In the genomic region with DNA sequence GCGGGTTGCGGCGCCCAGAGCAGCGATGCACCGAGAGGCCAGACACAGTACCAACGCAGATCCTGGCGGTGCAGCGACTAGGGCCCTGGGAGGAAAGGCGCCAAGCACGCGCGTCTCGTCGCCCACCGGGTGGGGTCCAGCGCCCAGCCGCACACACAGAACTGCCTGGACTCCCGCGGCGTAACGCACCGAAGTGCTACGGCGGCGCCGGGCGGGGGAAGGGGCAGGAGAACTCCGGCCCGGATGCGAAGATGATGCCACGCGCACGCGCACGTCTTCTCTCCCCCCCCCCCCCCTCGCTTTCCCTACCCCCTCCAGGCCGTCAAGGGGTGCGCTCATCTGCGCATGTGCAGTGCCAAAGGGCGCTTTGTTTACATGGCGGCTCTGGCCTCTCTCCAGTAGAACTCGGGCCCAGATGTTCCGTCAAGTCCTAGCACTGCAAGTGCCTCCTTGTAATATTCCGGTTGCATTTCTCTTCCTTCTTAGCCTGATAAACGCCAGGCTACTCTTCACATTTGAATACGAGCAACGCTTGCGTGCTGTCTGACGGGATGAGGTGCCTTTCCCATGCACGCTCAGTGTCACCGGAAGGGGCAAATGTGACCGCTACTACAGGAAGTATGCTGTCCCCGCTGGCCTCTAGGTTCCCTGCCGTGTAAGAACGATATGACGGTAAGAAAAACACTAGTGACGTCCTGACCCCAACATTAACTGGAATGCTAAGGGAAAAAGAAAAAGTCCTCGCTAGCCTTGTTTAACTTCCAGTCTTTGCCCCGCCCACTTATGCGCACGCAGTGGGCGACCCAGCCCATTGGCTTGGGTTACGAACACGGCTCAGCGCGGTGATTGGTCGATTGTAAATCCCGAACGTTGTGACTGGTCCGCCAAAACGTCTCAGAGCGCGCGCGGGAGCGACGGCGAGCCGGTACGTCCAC, we compare ENCODE assay signal across 8 mouse cellular contexts. TPM values are rescaled to one million over a fixed set of nuclear protein-coding genes. Genes with fewer than 3 reads are reported as not detected.
DNase-seq lines count a peak whose midpoint lies in the region; ATAC-seq and TF ChIP-seq lines count a peak whose summit lies in the region.

A gene (minus strand): TSS at position 238 of the 935 bp plus-strand sequence.
A gene (plus strand): TSS at position 348 of the 935 bp plus-strand sequence.

- H3K36me3 ChIP-seq in heart, embryonic 12.5 days, result no peaks in the 10 kb centered on the region
- H3K36me3 ChIP-seq in kidney, postnatal 0 days (ENCODE audit: insufficient read depth, low read length), result no peaks in the 10 kb centered on the region
- H3K36me3 ChIP-seq in liver, embryonic 11.5 days (ENCODE audit: control insufficient read depth, insufficient read depth, low read length), result no peaks in the 10 kb centered on the region
- H3K36me3 ChIP-seq in stomach, embryonic 14.5 days (ENCODE audit: control insufficient read depth, insufficient read depth, low read length), result no peaks in the 10 kb centered on the region; the same call in 1 of the 2 replicates

- under 1% methylated on average over 70 of the region's 80 CpGs for WGBS in heart, embryonic 12.5 days
- WGBS in kidney, postnatal 0 days, result under 1% methylated on average over 62 of the region's 80 CpGs
- WGBS in liver, embryonic 11.5 days, result under 1% methylated on average over 80 of the region's 80 CpGs
- WGBS in stomach, embryonic 14.5 days, result under 1% methylated on average over 78 of the region's 80 CpGs

- peaks cover 35% of the 10 kb centered on the region for H3K4me1 ChIP-seq in heart, embryonic 12.5 days (replicated peaks)
- H3K4me1 ChIP-seq in kidney, postnatal 0 days (replicated peaks; ENCODE audit: insufficient read depth, low read length), result peaks cover 23% of the 10 kb centered on the region
- H3K4me1 ChIP-seq in liver, embryonic 11.5 days (replicated peaks; ENCODE audit: control insufficient read depth, insufficient read depth, low read length), result peaks cover 25% of the 10 kb centered on the region
- peaks cover 31% of the 10 kb centered on the region for H3K4me1 ChIP-seq in stomach, embryonic 14.5 days (ENCODE audit: control insufficient read depth, insufficient read depth, low read length)

- DNase-seq in CD4-positive helper T cell, adult 2 months (ENCODE audit: low read depth, low spot score), result peak; percentile 97
- DNase-seq in brain, embryonic 18.5 days (ENCODE audit: low read depth, low spot score), result peak; percentile 96
- DNase-seq in kidney, postnatal 0 days (ENCODE audit: low spot score), result peak; percentile 98
- peak; percentile 92 for DNase-seq in liver, embryonic 11.5 days (ENCODE audit: low spot score)
- peak; percentile 99 for DNase-seq in naive thymus-derived CD4-positive, alpha-beta T cell, adult 2 months (ENCODE audit: low read depth)

- H3K9ac ChIP-seq in heart, embryonic 12.5 days, result peak within 1 kb of the TSS; percentile 97
- H3K9ac ChIP-seq in kidney, postnatal 0 days (ENCODE audit: low read depth, low read length), result peak within 1 kb of the TSS; percentile 93
- H3K9ac ChIP-seq in liver, embryonic 11.5 days (ENCODE audit: low read depth, low read length), result peak within 1 kb of the TSS; percentile 92
- peak within 1 kb of the TSS; percentile 89 for H3K9ac ChIP-seq in stomach, embryonic 14.5 days (replicated peaks; ENCODE audit: low read depth, low read length)

- H3K27ac ChIP-seq in heart, embryonic 12.5 days (ENCODE audit: poor library complexity, severe bottlenecking), result peak within 1 kb of the TSS; percentile 86
- H3K27ac ChIP-seq in kidney, postnatal 0 days, result peak within 1 kb of the TSS; percentile 90
- H3K27ac ChIP-seq in liver, embryonic 11.5 days (ENCODE audit: low read depth, low read length), result peak within 1 kb of the TSS; percentile 80
- peak within 1 kb of the TSS; percentile 92 for H3K27ac ChIP-seq in stomach, embryonic 14.5 days (ENCODE audit: low read length)

- H3K27me3 ChIP-seq in heart, embryonic 12.5 days (replicated peaks), result no peaks in the 10 kb centered on the region
- no peaks in the 10 kb centered on the region for H3K27me3 ChIP-seq in kidney, postnatal 0 days (ENCODE audit: insufficient read depth, low read length)
- H3K27me3 ChIP-seq in liver, embryonic 11.5 days (replicated peaks; ENCODE audit: control insufficient read depth, insufficient read depth, low read length), result no peaks in the 10 kb centered on the region
- H3K27me3 ChIP-seq in stomach, embryonic 14.5 days (ENCODE audit: control insufficient read depth, insufficient read depth, low read length), result no peaks in the 10 kb centered on the region

- ATAC-seq in erythroid progenitor cell, adult 5-6 weeks (replicated peaks; ENCODE audit: low FRiP score, poor library complexity, severe bottlenecking), result peak; percentile 93
- peak; percentile 97 for ATAC-seq in heart, embryonic 12.5 days (ENCODE audit: insufficient number of reproducible peaks, low FRiP score)
- peak; percentile 95 for ATAC-seq in kidney, postnatal 0 days (replicated peaks; ENCODE audit: low FRiP score, low read depth)
- ATAC-seq in liver, embryonic 11.5 days (replicated peaks; ENCODE audit: low FRiP score), result peak; percentile 92
- ATAC-seq in stomach, embryonic 14.5 days (ENCODE audit: insufficient number of reproducible peaks, insufficient read depth, low FRiP score, low read depth), result peak; percentile 95

- H3K4me3 ChIP-seq in heart, embryonic 12.5 days, result peak within 1 kb of the TSS; percentile 99
- H3K4me3 ChIP-seq in kidney, postnatal 0 days (replicated peaks; ENCODE audit: low read depth, low read length), result peak within 1 kb of the TSS; percentile 94
- H3K4me3 ChIP-seq in liver, embryonic 11.5 days (ENCODE audit: low read depth, low read length), result peak within 1 kb of the TSS; percentile 97
- H3K4me3 ChIP-seq in stomach, embryonic 14.5 days (ENCODE audit: low read depth, low read length), result peak within 1 kb of the TSS; percentile 93

- peak within 1 kb of the TSS; percentile 90 for H3K4me2 ChIP-seq in heart, embryonic 12.5 days
- H3K4me2 ChIP-seq in kidney, postnatal 0 days (ENCODE audit: low read length), result peak within 1 kb of the TSS; percentile 90
- peak within 1 kb of the TSS; percentile 97 for H3K4me2 ChIP-seq in liver, embryonic 11.5 days
- peak within 1 kb of the TSS; percentile 91 for H3K4me2 ChIP-seq in stomach, embryonic 14.5 days (replicated peaks; ENCODE audit: low read depth, low read length)

- H3K9me3 ChIP-seq in heart, embryonic 12.5 days (replicated peaks), result no peaks in the 10 kb centered on the region
- no peaks in the 10 kb centered on the region for H3K9me3 ChIP-seq in kidney, postnatal 0 days (replicated peaks; ENCODE audit: low read length)
- H3K9me3 ChIP-seq in liver, embryonic 11.5 days (ENCODE audit: control insufficient read depth, low read length), result no peaks in the 10 kb centered on the region
- no peaks in the 10 kb centered on the region for H3K9me3 ChIP-seq in stomach, embryonic 14.5 days (ENCODE audit: control insufficient read depth, low read depth, low read length)

- TF ChIP-seq CTCF in kidney, postnatal 0 days (IDR thresholded peaks at IDR 0.05; ENCODE audit: low read depth), result no peak

RNA-seq across cellular contexts. Expression of the first gene that starts in this region (rescaled TPM):
- 10.1 and 15.1 TPM in 2 replicates for total RNA-seq in erythroid progenitor cell, adult 5-6 weeks (2015; ENCODE audit: low replicate concordance)
- total RNA-seq in erythroid progenitor cell, adult 5-6 weeks (2017; ENCODE audit: low replicate concordance), result 10.0 and 14.7 TPM in 2 replicates
- polyA plus RNA-seq in heart, embryonic 12.5 days (2016; fragmentation: Nextera tagmentation; extraction: Ambion mirVana), result 26.7 and 29.6 TPM in 2 replicates
- polyA plus RNA-seq in kidney, postnatal 0 days (2015; fragmentation: Nextera tagmentation; extraction: Ambion mirVana), result 27.7 and 28.1 TPM in 2 replicates
- polyA plus RNA-seq in liver, embryonic 11.5 days (2014; fragmentation: Nextera tagmentation; extraction: Ambion mirVana), result 29.2 and 31.7 TPM in 2 replicates
- 36.8 TPM in 2 replicates for polyA plus RNA-seq in stomach, embryonic 14.5 days (2014; fragmentation: Nextera tagmentation; extraction: Ambion mirVana)

RNA-seq across cellular contexts. Expression of the second gene that starts in this region (rescaled TPM):
- 406 and 456 TPM in 2 replicates for total RNA-seq in erythroid progenitor cell, adult 5-6 weeks (2015; ENCODE audit: low replicate concordance)
- 245 and 279 TPM in 2 replicates for total RNA-seq in erythroid progenitor cell, adult 5-6 weeks (2017; ENCODE audit: low replicate concordance)
- 23.2 and 26.1 TPM in 2 replicates for polyA plus RNA-seq in heart, embryonic 12.5 days (2016; fragmentation: Nextera tagmentation; extraction: Ambion mirVana)
- polyA plus RNA-seq in kidney, postnatal 0 days (2015; fragmentation: Nextera tagmentation; extraction: Ambion mirVana), result 13.0 and 15.3 TPM in 2 replicates
- polyA plus RNA-seq in liver, embryonic 11.5 days (2014; fragmentation: Nextera tagmentation; extraction: Ambion mirVana), result 45.0 and 50.8 TPM in 2 replicates
- polyA plus RNA-seq in stomach, embryonic 14.5 days (2014; fragmentation: Nextera tagmentation; extraction: Ambion mirVana), result 33.1 and 33.7 TPM in 2 replicates

Comparison
In these comparisons a context has a peak if more than half of its experiments do, and no peak if none do; other contexts are left out.
1. Peak in every context shown above with its lines: DNase-seq, ATAC-seq, H3K4me3 ChIP-seq and H3K27ac ChIP-seq.